Mouse (Mus musculus) heart, adult 18-20 months (tissue): ENCODE results near the gene Igfn1. TPM values are rescaled to one million over a fixed set of nuclear protein-coding genes. Genes with fewer than 3 reads are reported as not detected.

ENCODE experiments used
- DNase-seq, 2 experiments: peaks; one replicate each; pipeline ENCODE4 v3.0.0; 2021 to 2022; ENCODE audit warnings: mixed read lengths in 1 of 2
- total RNA-seq, 2 experiments: library from RNA; stranded (reverse); gene quantifications; 2 replicates each; pipeline ENCODE4 v1.2.3; 2021

Igfn1 gene
- total RNA-seq, 2 experiments from 2014 or later = 0.08 TPM; not detected in 1

- DNase-seq = peak; percentile 86 to 87
Measured at GRCm38 (mm10) chr1:136007211-136008158, 1.3 kb upstream of the Igfn1 start, which contains the start of gene Tmem9. Gene Tmem9 (plus strand): TSS chr1:136008150.

- no peak for DNase-seq
Measured at GRCm38 (mm10) chr1:136001438-136001837, 4.7 kb downstream of the Igfn1 start.

GRCm38 (mm10) chr1:135999720-136000287, 6.3 kb downstream of the Igfn1 start:
- no peak for DNase-seq

- no peak for DNase-seq
Measured at GRCm38 (mm10) chr1:135997537-135997936, 8.6 kb downstream of the Igfn1 start.

- DNase-seq = no peak
Measured at GRCm38 (mm10) chr1:135993470-135993869, 12.7 kb downstream of the Igfn1 start.

GRCm38 (mm10) chr1:135989876-135990275, 16.3 kb downstream of the Igfn1 start:
- no peak for DNase-seq

GRCm38 (mm10) chr1:135984105-135984504, 22.0 kb downstream of the Igfn1 start:
- no peak for DNase-seq

GRCm38 (mm10) chr1:135972576-135972975, 33.6 kb downstream of the Igfn1 start:
- DNase-seq = no peak

- DNase-seq = no peak
Measured at GRCm38 (mm10) chr1:135970486-135970885, 35.7 kb downstream of the Igfn1 start.

- no peak for DNase-seq
Measured at GRCm38 (mm10) chr1:135967739-135968138, 38.4 kb downstream of the Igfn1 start.

- DNase-seq = no peak
Measured at GRCm38 (mm10) chr1:135964561-135964960, 41.6 kb downstream of the Igfn1 start.

- no peak for DNase-seq
Measured at GRCm38 (mm10) chr1:135963177-135963576, 43.0 kb downstream of the Igfn1 start.

- peak in 1 of 2 experiments; percentile 41 for DNase-seq
Measured at GRCm38 (mm10) chr1:135958483-135958882, 47.7 kb downstream of the Igfn1 start.

GRCm38 (mm10) chr1:135948871-135949270, 57.3 kb downstream of the Igfn1 start:
- DNase-seq = no peak

GRCm38 (mm10) chr1:135946247-135946646, 59.9 kb downstream of the Igfn1 start:
- no peak for DNase-seq

- DNase-seq = peak; percentile 44 to 58
Measured at GRCm38 (mm10) chr1:135945711-135946110, 60.4 kb downstream of the Igfn1 start.

- DNase-seq = peak; percentile 73 to 88
Measured at GRCm38 (mm10) chr1:135944526-135945259, 61.4 kb downstream of the Igfn1 start.

- no peak for DNase-seq
Measured at GRCm38 (mm10) chr1:135943713-135944112, 62.4 kb downstream of the Igfn1 start.

- no peak for DNase-seq
Measured at GRCm38 (mm10) chr1:135942116-135942515, 64.0 kb downstream of the Igfn1 start.

GRCm38 (mm10) chr1:135941259-135942006, 64.7 kb downstream of the Igfn1 start:
- no peak for DNase-seq

GRCm38 (mm10) chr1:135936091-135936490, 70.1 kb downstream of the Igfn1 start:
- DNase-seq = no peak
